Mouse (Mus musculus) gastrocnemius, postnatal 36 days (tissue): ENCODE results near the gene Fgf12. TPM values are rescaled to one million over a fixed set of nuclear protein-coding genes. Genes with fewer than 3 reads are reported as not detected.

Experiments
- microRNA-seq, 2 experiments: library from miRNA; unstranded; fragments of <30 nt; microRNA quantifications; one replicate each; pipeline ENCODE4 v1.2.0; 2021
- total RNA-seq, 2 experiments: library from RNA; stranded (reverse); gene quantifications; 2 replicates each; pipeline ENCODE4 v1.2.3; 2021

Gene Fgf12
- total RNA-seq, 2 experiments from 2014 or later, result 0.15 TPM; not detected in 1

Small RNAs within 50 kb of the gene (microRNA-seq; reads per million reads assigned to microRNA genes)
- 0 reads per million in 2 experiments for gene Mir690

Other genes starting within 250 kb of the Fgf12 start
- 1 to 10 TPM; 7.1 to 8.7 TPM for gene Mb21d2, start 176.6 kb upstream of the Fgf12 start, total RNA-seq